ENCODE assay signal across 8 mouse cellular contexts in the genomic region with DNA sequence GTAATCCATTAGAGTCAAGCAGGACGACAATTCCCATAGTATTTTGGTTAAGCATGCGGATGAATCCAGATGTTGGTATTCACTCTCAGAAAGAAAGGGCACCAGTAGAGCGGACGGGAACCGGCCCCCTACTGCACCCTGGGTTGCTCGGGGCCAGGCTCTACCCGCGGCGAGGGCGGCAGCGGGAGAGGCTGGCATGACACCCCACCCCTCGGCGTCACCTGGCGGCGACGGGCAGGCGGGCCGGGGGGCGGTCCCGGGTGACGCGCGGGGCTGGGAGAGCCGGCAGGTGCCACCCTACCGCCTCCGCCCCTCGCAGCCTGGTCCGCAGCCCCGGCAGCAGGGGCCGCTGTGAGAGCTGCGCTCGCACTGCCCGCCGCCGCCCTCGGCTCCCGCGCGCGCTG. TPM values are rescaled to one million over a fixed set of nuclear protein-coding genes. Genes with fewer than 3 reads are reported as not detected.
DNase-seq lines count a peak whose midpoint lies in the region; ATAC-seq and TF ChIP-seq lines count a peak whose summit lies in the region.

Elovl7 (plus strand) TSS at position 324 of the 404 bp plus-strand sequence.

- under 1% methylated on average over 40 of the region's 40 CpGs for WGBS in heart, embryonic 16.5 days
- WGBS in liver, embryonic 14.5 days (ENCODE audit: insufficient replicate concordance) = under 1% methylated on average over 40 of the region's 40 CpGs
- under 1% methylated on average over 40 of the region's 40 CpGs for WGBS in neural tube, embryonic 12.5 days

- H3K36me3 ChIP-seq in heart, embryonic 16.5 days (ENCODE audit: control insufficient read depth, insufficient read depth) = no peaks in the 10 kb centered on the region
- H3K36me3 ChIP-seq in liver, embryonic 14.5 days (replicated peaks; ENCODE audit: control insufficient read depth, insufficient read depth, low read depth) = no peaks in the 10 kb centered on the region
- no peaks in the 10 kb centered on the region for H3K36me3 ChIP-seq in neural tube, embryonic 12.5 days

- peak within 1 kb of the TSS; percentile 100 for H3K4me2 ChIP-seq in heart, embryonic 16.5 days (ENCODE audit: low read depth, low read length)
- peak within 1 kb of the TSS; percentile 62 for H3K4me2 ChIP-seq in liver, embryonic 14.5 days (ENCODE audit: low read depth)
- H3K4me2 ChIP-seq in neural tube, embryonic 12.5 days (replicated peaks) = peak within 1 kb of the TSS; percentile 100

- TF ChIP-seq CTCF in brain, embryonic 14.5 days (IDR thresholded peaks at IDR 0.05; ENCODE audit: borderline replicate concordance, extremely low read depth, insufficient read depth, insufficient read length) = peak; percentile 38
- TF ChIP-seq CTCF in liver, embryonic 14.5 days (IDR thresholded peaks at IDR 0.05; ENCODE audit: low read depth) = peak; percentile 25

- H3K4me1 ChIP-seq in heart, embryonic 16.5 days (ENCODE audit: control insufficient read depth, insufficient read depth, low read length) = peaks cover 5% of the 10 kb centered on the region
- peaks cover 0 to 9% of the 10 kb centered on the region in 2 experiments; a peak in 3 of 4 replicates for H3K4me1 ChIP-seq in liver, embryonic 14.5 days (replicated peaks; ENCODE audit: control insufficient read depth in 2 of 2, insufficient read depth in 2 of 2, low read length in 1 of 2)
- peaks cover 12% of the 10 kb centered on the region for H3K4me1 ChIP-seq in neural tube, embryonic 12.5 days

- H3K27ac ChIP-seq in heart, embryonic 16.5 days (ENCODE audit: low read length) = no peak within 1 kb of the TSS
- H3K27ac ChIP-seq in liver, embryonic 14.5 days = no peak within 1 kb of the TSS
- no peak within 1 kb of the TSS for H3K27ac ChIP-seq in neural tube, embryonic 12.5 days

- peaks cover 40% of the 10 kb centered on the region for H3K27me3 ChIP-seq in heart, embryonic 16.5 days (ENCODE audit: control insufficient read depth, insufficient read depth, low read length)
- peaks cover 37% of the 10 kb centered on the region for H3K27me3 ChIP-seq in liver, embryonic 14.5 days (ENCODE audit: control insufficient read depth, insufficient read depth, low read length)
- peaks cover 40% of the 10 kb centered on the region for H3K27me3 ChIP-seq in neural tube, embryonic 12.5 days (replicated peaks)

- no peak for TF ChIP-seq POLR2A in brain, embryonic 14.5 days (IDR thresholded peaks at IDR 0.05; ENCODE audit: borderline replicate concordance, extremely low read depth, insufficient read depth, insufficient read length, poor library complexity, severe bottlenecking)

- H3K4me3 ChIP-seq in heart, embryonic 16.5 days (ENCODE audit: low read length) = peak within 1 kb of the TSS; percentile 84
- H3K4me3 ChIP-seq in liver, embryonic 14.5 days (ENCODE audit: insufficient read depth in 1 of 2, low read depth in 2 of 2, low read length in 2 of 2) = peak within 1 kb of the TSS; percentile 52 to 53
- H3K4me3 ChIP-seq in neural tube, embryonic 12.5 days = peak within 1 kb of the TSS; percentile 75

- H3K9ac ChIP-seq in heart, embryonic 16.5 days (ENCODE audit: low read length) = peak within 1 kb of the TSS; percentile 84
- H3K9ac ChIP-seq in liver, embryonic 14.5 days (replicated peaks) = no peak within 1 kb of the TSS
- peak within 1 kb of the TSS; percentile 69 for H3K9ac ChIP-seq in neural tube, embryonic 12.5 days

- peak; percentile 67; the same call in 1 of the 2 replicates for ATAC-seq in erythroid progenitor cell, adult 5-6 weeks (replicated peaks; ENCODE audit: low FRiP score, poor library complexity, severe bottlenecking)
- ATAC-seq in heart, embryonic 16.5 days (replicated peaks; ENCODE audit: extremely low read depth, insufficient read depth, low FRiP score) = peak; percentile 90
- ATAC-seq in liver, embryonic 14.5 days (ENCODE audit: insufficient read depth) = peak; percentile 89
- ATAC-seq in neural tube, embryonic 12.5 days (ENCODE audit: low FRiP score, low read depth) = peak; percentile 90

- no peaks in the 10 kb centered on the region for H3K9me3 ChIP-seq in heart, embryonic 16.5 days (replicated peaks; ENCODE audit: control insufficient read depth, low read length)
- no peaks in the 10 kb centered on the region for H3K9me3 ChIP-seq in liver, embryonic 14.5 days (ENCODE audit: control insufficient read depth, low read length)
- no peaks in the 10 kb centered on the region for H3K9me3 ChIP-seq in neural tube, embryonic 12.5 days

- no peak for TF ChIP-seq EP300 in liver, embryonic 14.5 days (IDR thresholded peaks at IDR 0.05; ENCODE audit: low read depth)

- DNase-seq in CD4-positive, CD25-positive, alpha-beta regulatory T cell, adult 2 months (ENCODE audit: low read depth, low spot score) = peak; percentile 91
- DNase-seq in brain, embryonic 14.5 days (ENCODE audit: low read depth) = peak; percentile 74
- peak; percentile 87 to 97 for DNase-seq in kidney, postnatal 25 days
- DNase-seq in liver, embryonic 14.5 days (ENCODE audit: low read depth in 3 of 3, low spot score in 3 of 3) = peak; percentile 28 to 49 (median 35)
- peak; percentile 46 for DNase-seq in telencephalon, adult 2 months (ENCODE audit: low read depth, low spot score)

RNA-seq across cellular contexts. Expression of gene Elovl7, which starts in this region (rescaled TPM):
- 0.72 and 1.1 TPM in 2 replicates for polyA plus RNA-seq in brain, embryonic 14.5 days (2012; rRNA removed)
- total RNA-seq in erythroid progenitor cell, adult 5-6 weeks (2015; ENCODE audit: low replicate concordance) = 0.72 TPM in 1 of 2 replicates, not detected in the other
- 1.1 TPM in 1 of 2 replicates, not detected in the other for total RNA-seq in erythroid progenitor cell, adult 5-6 weeks (2017; ENCODE audit: low replicate concordance)
- 3.3 and 4.2 TPM in 2 replicates for polyA plus RNA-seq in heart, embryonic 16.5 days (2015; fragmentation: Nextera tagmentation; extraction: Ambion mirVana)
- polyA plus RNA-seq in liver, embryonic 14.5 days (2012; rRNA removed) = 0.37 and 0.51 TPM in 2 replicates
- 1.8 and 2.0 TPM in 2 replicates for polyA plus RNA-seq in liver, embryonic 14.5 days (2014; fragmentation: Nextera tagmentation; extraction: Ambion mirVana)
- polyA plus RNA-seq in neural tube, embryonic 12.5 days (2016; fragmentation: Nextera tagmentation; extraction: Ambion mirVana) = 1.2 and 1.5 TPM in 2 replicates

Comparison
In these comparisons a context has a peak if more than half of its experiments do, and no peak if none do; other contexts are left out.
1. DNase-seq: peak in every context shown above with its lines; median percentile 92 in kidney, postnatal 25 days; 91 in CD4-positive, CD25-positive, alpha-beta regulatory T cell, adult 2 months; 74 in brain, embryonic 14.5 days; 46 in telencephalon, adult 2 months; 35 in liver, embryonic 14.5 days.